Mouse (Mus musculus) cerebellum, adult 2 months (tissue): ENCODE measurements at regions not wholly inside any gene's neighbourhood (a gene's known extent, or its start where the extent isn't known, plus 50 kb on each side); places are given as distances from the start of the nearest gene placed in this dataset.

Experiments used
- CTCF ChIP-seq: fragments of 200-500 bp; IDR thresholded peaks from 2 replicates; pipeline ENCODE4 v1.5.1; 2011; ENCODE audit warnings: low read depth, mild to moderate bottlenecking, control low read depth, low read length, moderate library complexity, borderline replicate concordance; ENCODE audit not compliant: insufficient read depth
- POLR2A ChIP-seq: fragments of 200-500 bp; IDR thresholded peaks from 2 replicates; pipeline ENCODE4 v1.6.1; 2011; ENCODE audit warnings: low read length, control low read depth, borderline replicate concordance; ENCODE audit not compliant: insufficient read depth

DNA sequence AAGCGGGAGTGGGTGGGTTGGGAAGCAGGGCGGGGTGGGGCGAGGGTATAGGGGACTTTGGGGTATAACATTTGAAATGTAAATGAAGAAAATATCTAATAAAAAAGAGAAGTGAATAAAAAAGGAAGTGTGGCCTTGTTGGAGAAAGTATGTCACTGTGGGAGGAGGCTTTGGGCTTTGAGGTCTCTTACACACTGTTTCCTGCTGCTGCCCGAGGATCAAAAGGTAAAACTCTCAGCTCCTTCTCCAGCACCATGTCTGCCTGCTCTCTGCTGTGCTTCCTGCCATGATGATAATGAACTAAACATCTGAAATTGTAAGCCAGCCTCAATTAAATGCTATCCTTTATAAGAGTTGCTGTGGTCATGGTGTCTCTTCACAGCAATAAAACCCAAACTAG lies 94.8 kb upstream of the Frmd4a start:
- TF ChIP-seq POLR2A (no peak), CTCF (no peak)
